Mouse (Mus musculus): Measurements from ENCODE around the gene Cyp2j6. TPM values are rescaled to one million over a fixed set of nuclear protein-coding genes. Genes with fewer than 3 reads are reported as not detected.

The Cyp2j6 gene
- total RNA-seq, 2 experiments from 2014 or later: 14.5 to 15.2 TPM

Other genes starting within 250 kb of the Cyp2j6 start
- gene Cyp2j11, start 205.0 kb downstream of the Cyp2j6 start, total RNA-seq (2021): not detected
- gene Cyp2j8, start 46.3 kb downstream of the Cyp2j6 start, total RNA-seq (2021): not detected
- gene Cyp2j9, start 37.9 kb upstream of the Cyp2j6 start, total RNA-seq (2021): 10 to 100 TPM; 25.6 to 27.9 TPM
- gene Cyp2j5, start 110.5 kb upstream of the Cyp2j6 start, total RNA-seq (2021): not detected
- gene Gm12695, start 231.5 kb upstream of the Cyp2j6 start, total RNA-seq (2021): not detected